Mouse (Mus musculus) megakaryocyte, adult 5-6 weeks (primary cell): Measurements from ENCODE around the gene Sh3glb1. TPM values are rescaled to one million over a fixed set of nuclear protein-coding genes. Genes with fewer than 3 reads are reported as not detected.
A peak's percentile ranks its signal among the peaks of the same experiment; 100 is the strongest.

Source experiments
- ATAC-seq: 2 replicates; pipeline ENCODE4 v1.8.0; 2016; ENCODE audit warnings: mild to moderate bottlenecking, inconsistent platforms; ENCODE audit not compliant: poor library complexity, severe bottlenecking
- total RNA-seq, 2 experiments: library from RNA; stranded (forward) in 1 of 2; stranded (reverse) in 1 of 2; fragments of 153-499, 151-499 nt in 1 of 2; fragments of 221-1000, 200-1000 nt in 1 of 2; gene quantifications; 2 replicates each; pipeline versions ENCODE4 v1.2.3 to v1.2.4; 2015 to 2017

The Sh3glb1 gene
- total RNA-seq, 2 experiments from 2014 or later: 110 to 255 TPM

DNA sequence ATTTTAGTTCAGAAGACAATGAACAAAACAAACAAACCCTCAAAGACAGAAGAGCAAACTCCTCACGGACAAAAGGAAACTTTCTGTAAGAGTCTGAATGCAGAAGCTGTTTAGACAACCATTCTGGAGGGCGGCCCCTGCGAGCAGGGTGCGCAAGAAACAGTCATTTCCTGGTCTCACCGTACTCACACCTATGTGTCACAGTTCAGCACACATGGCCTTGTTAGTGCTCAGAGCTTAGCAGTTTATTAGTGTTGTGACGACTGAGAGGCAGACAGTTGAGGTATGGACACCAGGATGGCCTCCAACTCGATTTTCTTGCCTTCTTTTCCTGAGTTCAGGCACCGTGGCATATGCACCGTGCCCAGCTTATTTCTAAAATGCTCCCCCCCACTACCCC is 4.2 kb downstream of the Sh3glb1 start:
- ATAC-seq: no peak

- ATAC-seq: no peak
Observed at GRCm38 (mm10) chr3:144715033-144715432, 5.1 kb downstream of the Sh3glb1 start.

GRCm38 (mm10) chr3:144714606-144715005 is 5.5 kb downstream of the Sh3glb1 start:
- ATAC-seq: no peak

GRCm38 (mm10) chr3:144714126-144714525 is 6.0 kb downstream of the Sh3glb1 start:
- ATAC-seq: no peak

- ATAC-seq: no peak
Observed at GRCm38 (mm10) chr3:144711607-144712206, 8.4 kb downstream of the Sh3glb1 start.

- ATAC-seq: no peak
Observed at GRCm38 (mm10) chr3:144708612-144709011, 11.5 kb downstream of the Sh3glb1 start.

- ATAC-seq: peak; percentile 82
Observed at GRCm38 (mm10) chr3:144703959-144704358, 16.2 kb downstream of the Sh3glb1 start.

DNA sequence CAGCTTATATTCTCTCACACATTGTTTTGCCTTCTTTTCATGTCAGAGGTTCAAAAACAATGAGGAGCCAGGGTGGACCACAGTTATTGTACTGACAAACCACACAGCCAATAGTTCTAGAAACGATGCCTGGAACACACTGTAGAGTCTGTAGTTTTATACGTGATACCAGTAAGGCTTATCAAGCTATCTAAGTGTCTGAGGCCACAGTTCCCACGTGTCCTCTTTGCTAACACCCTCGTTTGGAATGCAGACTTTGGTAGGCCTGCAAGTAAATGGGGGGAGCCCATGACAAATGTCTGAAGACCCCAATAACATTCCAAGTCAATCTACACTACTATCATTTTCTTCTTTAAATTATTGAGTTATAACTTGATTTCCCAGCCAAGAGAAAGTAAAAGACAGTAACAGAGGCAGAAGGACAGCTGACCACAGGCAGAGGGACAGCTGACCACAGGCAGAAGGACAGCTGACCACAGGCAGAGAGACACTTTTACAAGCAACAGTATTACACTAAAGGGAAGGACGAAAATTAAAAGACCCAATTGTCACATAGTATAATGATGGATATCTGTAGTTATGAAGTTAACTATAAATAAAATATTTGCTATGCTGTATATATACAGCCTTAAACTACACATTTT is 21.2 kb downstream of the Sh3glb1 start:
- 0 out of 2 replicates have a peak, but pooled peaks have one; percentile 2 for ATAC-seq

DNA sequence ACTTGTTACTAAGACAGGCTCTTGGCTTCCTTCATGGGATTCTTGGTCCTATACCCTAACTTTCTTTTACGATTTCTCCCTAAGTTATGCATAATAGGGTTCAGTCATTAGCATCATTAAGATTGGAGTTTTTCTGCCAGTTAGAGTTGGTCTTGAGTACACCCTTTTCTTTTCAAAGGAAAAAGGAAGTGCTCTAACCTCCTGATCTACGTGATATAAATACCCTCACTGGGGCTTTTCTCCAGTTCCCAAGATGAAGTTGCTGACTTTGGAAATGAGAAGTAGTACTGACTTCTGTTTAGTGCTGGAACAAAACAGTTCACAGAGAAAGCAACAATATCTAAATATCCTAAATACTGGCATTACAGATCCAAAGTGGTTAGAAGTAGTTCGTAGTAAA is 22.2 kb downstream of the Sh3glb1 start:
- peak; percentile 53 for ATAC-seq

GRCm38 (mm10) chr3:144697154-144697553 is 23.0 kb downstream of the Sh3glb1 start:
- ATAC-seq: no peak

- no peak for ATAC-seq
Observed at GRCm38 (mm10) chr3:144694941-144695340, 25.2 kb downstream of the Sh3glb1 start.

GRCm38 (mm10) chr3:144694040-144694439 is 26.1 kb downstream of the Sh3glb1 start:
- no peak for ATAC-seq

DNA sequence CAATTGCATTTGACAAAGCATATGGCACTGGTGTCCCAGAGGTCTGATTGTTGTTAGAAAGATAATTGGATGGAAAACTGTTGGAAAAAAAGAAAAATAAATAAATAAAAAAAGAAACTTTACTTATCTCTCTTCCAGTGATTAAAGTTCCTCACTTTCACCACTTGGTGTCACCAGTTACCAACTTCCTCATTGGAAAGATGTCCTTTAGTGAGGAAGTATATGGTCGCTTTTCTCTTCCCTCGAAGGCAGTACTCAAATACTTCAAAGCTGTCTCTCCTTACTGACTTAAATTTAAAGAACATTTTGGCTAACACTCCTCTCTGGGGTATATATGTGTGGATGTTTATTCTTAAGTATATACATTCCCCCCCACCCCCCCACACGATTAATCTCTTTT is 28.1 kb downstream of the Sh3glb1 start:
- ATAC-seq: peak; percentile 81

DNA sequence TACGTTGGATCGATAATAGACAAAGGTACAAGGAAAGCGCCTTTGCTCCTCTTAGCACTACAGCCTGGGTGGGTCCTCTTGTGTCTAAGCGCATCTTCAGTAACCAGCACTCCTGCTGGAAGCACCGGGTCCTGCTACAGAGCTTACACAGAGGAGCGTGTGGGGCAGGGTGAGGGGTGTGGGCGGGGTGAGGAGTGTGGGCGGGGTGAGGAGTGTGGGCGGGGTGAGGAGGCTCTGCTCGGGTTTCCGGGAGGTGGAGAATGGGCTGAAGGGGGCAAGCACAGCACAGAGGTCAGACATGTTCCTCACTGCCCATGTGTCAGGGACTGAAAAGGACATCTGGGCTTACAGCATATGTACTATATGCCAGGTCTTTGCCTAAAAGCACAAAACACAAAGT is 30.9 kb downstream of the Sh3glb1 start:
- ATAC-seq: peak; percentile 64

DNA sequence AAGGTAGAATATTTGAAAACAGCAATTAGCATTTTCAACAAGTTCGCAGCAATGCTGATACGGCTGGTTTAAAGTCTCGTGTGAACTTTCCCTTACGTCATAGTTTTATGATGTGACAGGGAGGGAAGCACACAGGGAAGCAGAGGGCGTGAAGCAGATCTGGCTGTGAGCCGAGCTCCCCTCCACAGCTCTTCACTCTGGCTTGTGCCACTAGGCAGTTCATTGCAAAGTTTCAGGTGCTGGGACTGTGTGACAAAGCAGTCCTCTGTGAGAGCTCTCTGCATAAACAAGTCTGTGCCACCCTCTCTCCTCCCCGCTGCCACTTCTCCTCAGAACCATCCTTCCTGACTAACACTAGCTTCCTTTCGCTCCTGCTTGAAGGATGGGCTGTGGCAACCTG is 31.9 kb downstream of the Sh3glb1 start:
- ATAC-seq: no peak

DNA sequence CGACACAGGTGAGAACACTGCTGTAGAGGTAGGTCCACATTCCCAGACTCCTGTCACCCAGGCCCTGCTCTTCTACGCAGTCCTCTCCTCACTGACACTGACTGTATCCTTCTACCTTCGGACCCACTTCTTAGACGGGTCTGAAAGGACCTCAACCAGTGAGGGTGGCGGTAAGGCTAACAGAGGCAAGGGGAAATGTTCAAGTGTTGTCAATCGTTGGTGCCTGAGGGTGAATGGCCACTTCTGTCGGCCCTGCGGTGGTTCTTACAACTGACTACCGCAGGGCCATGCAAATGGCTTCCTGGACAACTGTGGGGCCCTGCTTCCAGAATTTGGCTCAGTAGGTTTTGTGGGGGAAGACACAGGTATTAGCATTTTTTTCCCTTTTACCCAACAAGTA is 32.5 kb downstream of the Sh3glb1 start:
- ATAC-seq: no peak

DNA sequence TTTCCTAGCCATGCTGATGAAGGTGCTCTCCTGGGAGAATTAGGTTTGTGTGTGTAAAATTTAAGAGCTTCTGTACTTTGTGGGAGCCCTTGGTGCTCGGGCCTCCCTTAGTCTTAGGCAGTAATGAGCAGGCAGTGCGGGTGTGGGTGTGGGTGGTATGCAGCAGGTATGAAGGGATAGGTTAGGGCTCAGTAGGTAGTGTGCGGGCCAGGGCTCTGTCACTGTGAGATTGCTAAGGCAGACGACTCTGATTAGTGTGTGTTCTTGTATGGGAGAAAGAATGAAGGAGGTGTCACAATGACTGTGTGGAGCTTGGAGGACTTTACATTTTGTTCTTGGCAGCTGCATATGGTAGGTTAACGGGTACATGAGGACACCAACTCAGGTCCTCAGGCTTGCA is 34.0 kb downstream of the Sh3glb1 start:
- ATAC-seq: no peak

DNA sequence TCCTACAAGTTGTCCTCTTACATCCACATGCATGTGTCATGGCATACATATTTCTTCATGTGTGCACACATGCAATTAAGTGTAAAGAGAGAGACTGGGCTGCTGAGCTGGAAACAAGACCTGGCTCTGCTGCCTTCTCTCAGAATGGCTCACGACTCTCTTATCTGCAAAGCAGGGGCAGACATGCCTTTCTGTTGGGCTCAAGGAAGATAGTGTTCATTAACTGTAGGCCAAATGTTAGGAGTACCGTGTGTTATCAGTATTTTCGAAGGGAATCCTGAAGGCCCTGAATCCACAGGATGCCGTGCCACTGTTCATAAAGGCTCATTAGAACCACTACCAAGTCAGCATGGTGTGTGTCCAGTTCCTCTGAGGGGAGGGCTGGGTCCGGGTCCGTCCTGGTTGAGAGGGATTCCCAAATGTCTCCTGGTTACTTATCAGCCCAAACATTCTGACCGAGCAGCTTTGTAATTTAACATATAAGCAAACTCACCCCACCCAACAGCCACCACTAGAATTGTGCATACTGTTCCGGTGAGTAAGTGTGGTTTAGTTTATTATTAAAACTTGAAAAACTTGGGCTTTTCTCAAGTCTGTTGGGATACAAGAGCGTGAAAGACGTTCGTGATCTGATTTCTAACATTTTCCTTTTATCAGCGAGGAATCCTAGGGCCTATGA is 36.9 kb downstream of the Sh3glb1 start:
- ATAC-seq: no peak

DNA sequence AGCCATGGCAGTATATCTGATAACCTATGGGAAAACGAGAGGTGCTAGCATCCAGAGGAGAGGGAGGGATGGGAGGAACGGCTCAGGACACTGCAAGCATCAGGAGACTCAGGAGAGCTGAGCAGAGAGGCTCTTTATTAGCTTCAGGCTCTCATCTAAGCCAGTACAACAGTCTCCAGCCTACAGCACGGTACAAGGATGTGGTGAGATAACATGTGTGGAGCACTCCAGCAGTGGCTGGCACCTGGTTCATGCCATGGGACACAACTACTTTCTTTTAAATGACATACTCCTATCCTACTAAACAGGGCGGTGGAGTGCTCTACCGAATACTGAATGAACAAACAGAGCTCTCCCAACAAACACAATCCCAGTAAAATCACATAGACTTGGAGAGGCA is 38.6 kb downstream of the Sh3glb1 start:
- no peak for ATAC-seq

DNA sequence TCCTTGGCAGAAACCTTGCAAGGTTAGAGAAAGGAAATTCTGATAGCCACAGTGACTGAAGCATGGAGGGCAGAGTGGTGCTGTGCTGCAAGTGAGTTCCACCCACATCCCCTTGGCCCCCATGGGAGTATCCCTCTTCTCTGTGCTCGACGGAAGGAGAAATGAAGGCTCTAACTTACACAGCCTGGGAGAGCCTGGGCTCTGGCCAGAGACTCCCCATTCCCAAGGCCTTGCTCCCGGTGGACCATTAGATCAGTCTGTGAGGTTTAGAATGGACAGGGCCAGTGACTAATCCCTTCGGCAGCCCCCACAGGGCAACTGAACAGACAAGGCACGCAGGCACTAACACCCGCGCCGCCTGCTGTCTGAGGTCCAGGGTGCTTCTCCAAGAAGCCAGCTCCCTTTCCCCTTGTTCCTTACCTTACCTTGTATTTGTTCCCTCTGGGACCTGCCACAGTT is 40.4 kb downstream of the Sh3glb1 start:
- peak; percentile 10; the same call in 1 of the 2 replicates for ATAC-seq

- ATAC-seq: no peak
Observed at GRCm38 (mm10) chr3:144679137-144679536, 41.0 kb downstream of the Sh3glb1 start.

- no peak for ATAC-seq
Observed at GRCm38 (mm10) chr3:144677751-144678150, 42.4 kb downstream of the Sh3glb1 start.
